Mouse (Mus musculus): Measurements from ENCODE around the gene Gm21969. TPM values are rescaled to one million over a fixed set of nuclear protein-coding genes. Genes with fewer than 3 reads are reported as not detected.

The Gm21969 gene
- total RNA-seq, 2 experiments from 2014 or later = not detected

- DNase-seq = no peak
- intact Hi-C loops (cut with DNase I; ENCODE audit: low total_unique reads) = no loop called here
Observed at GRCm38 (mm10) chr4:139583629-139584245, 19.2 kb upstream of the Gm21969 start.

GRCm38 (mm10) chr4:139584704-139585103 lies 18.3 kb upstream of the Gm21969 start:
- no peak for DNase-seq
- intact Hi-C loops (cut with DNase I; ENCODE audit: low total_unique reads) = no loop called here

GRCm38 (mm10) chr4:139585713-139586112 lies 17.3 kb upstream of the Gm21969 start:
- DNase-seq = no peak
- intact Hi-C loops (cut with DNase I; ENCODE audit: low total_unique reads) = no loop called here

GRCm38 (mm10) chr4:139587370-139587769 lies 15.6 kb upstream of the Gm21969 start:
- intact Hi-C loops (cut with DNase I; ENCODE audit: low total_unique reads) = no loop called here
- DNase-seq = no peak

GRCm38 (mm10) chr4:139587773-139588172 lies 15.2 kb upstream of the Gm21969 start:
- DNase-seq = no peak
- intact Hi-C loops (cut with DNase I; ENCODE audit: low total_unique reads) = no loop called here

- intact Hi-C loops (cut with DNase I; ENCODE audit: low total_unique reads) = no loop called here
- no peak for DNase-seq
Observed at GRCm38 (mm10) chr4:139589351-139590027, 13.5 kb upstream of the Gm21969 start.

GRCm38 (mm10) chr4:139590446-139590845 lies 12.5 kb upstream of the Gm21969 start:
- intact Hi-C loops (cut with DNase I; ENCODE audit: low total_unique reads) = no loop called here

GRCm38 (mm10) chr4:139592895-139593294 lies 10.1 kb upstream of the Gm21969 start:
- intact Hi-C loops (cut with DNase I; ENCODE audit: low total_unique reads) = no loop called here
- no peak for DNase-seq

More at GRCm38 (mm10) chr4:139590446-139590845, 12.5 kb upstream of the Gm21969 start:
- DNase-seq = no peak

GRCm38 (mm10) chr4:139593383-139593782 lies 9.6 kb upstream of the Gm21969 start:
- intact Hi-C loops (cut with DNase I; ENCODE audit: low total_unique reads) = no loop called here

GRCm38 (mm10) chr4:139594062-139594461 lies 8.9 kb upstream of the Gm21969 start:
- DNase-seq = no peak
- intact Hi-C loops (cut with DNase I; ENCODE audit: low total_unique reads) = no loop called here

More at GRCm38 (mm10) chr4:139593383-139593782, 9.6 kb upstream of the Gm21969 start:
- DNase-seq = no peak

- intact Hi-C loops (cut with DNase I; ENCODE audit: low total_unique reads) = no loop called here
- no peak for DNase-seq
Observed at GRCm38 (mm10) chr4:139596715-139597114, 6.3 kb upstream of the Gm21969 start.

- DNase-seq = no peak
- intact Hi-C loops (cut with DNase I; ENCODE audit: low total_unique reads) = no loop called here
Observed at GRCm38 (mm10) chr4:139597286-139598284, 5.4 kb upstream of the Gm21969 start.

GRCm38 (mm10) chr4:139598356-139598755 lies 4.6 kb upstream of the Gm21969 start:
- intact Hi-C loops (cut with DNase I; ENCODE audit: low total_unique reads) = no loop called here

GRCm38 (mm10) chr4:139598950-139599518 lies 4.0 kb upstream of the Gm21969 start:
- intact Hi-C loops (cut with DNase I; ENCODE audit: low total_unique reads) = no loop called here
- peak; percentile 92 for DNase-seq

More at GRCm38 (mm10) chr4:139598356-139598755, 4.6 kb upstream of the Gm21969 start:
- no peak for DNase-seq

GRCm38 (mm10) chr4:139601519-139602356 lies 1.2 kb upstream of the Gm21969 start:
- intact Hi-C loops (cut with DNase I; ENCODE audit: low total_unique reads) = no loop called here
- no peak for DNase-seq

- intact Hi-C loops (cut with DNase I; ENCODE audit: low total_unique reads) = no loop called here
- no peak for DNase-seq
Observed at GRCm38 (mm10) chr4:139605216-139605615, 2.2 kb downstream of the Gm21969 start.

GRCm38 (mm10) chr4:139606732-139607131 lies 3.7 kb downstream of the Gm21969 start:
- intact Hi-C loops (cut with DNase I; ENCODE audit: low total_unique reads) = no loop called here
- no peak for DNase-seq

- intact Hi-C loops (cut with DNase I; ENCODE audit: low total_unique reads) = no loop called here
- no peak for DNase-seq
Observed at GRCm38 (mm10) chr4:139608975-139609374, 6.0 kb downstream of the Gm21969 start.

GRCm38 (mm10) chr4:139610954-139611353 lies 8.0 kb downstream of the Gm21969 start:
- intact Hi-C loops (cut with DNase I; ENCODE audit: low total_unique reads) = loop anchor here (5.0 kb wide), 2 partner anchors 44 to 139 kb away; no protein-coding TSS in a partner anchor
- no peak for DNase-seq

Data from gastrocnemius, postnatal 14 days (tissue).